8 mouse cellular contexts compared by ENCODE assay signal in the genomic region with DNA sequence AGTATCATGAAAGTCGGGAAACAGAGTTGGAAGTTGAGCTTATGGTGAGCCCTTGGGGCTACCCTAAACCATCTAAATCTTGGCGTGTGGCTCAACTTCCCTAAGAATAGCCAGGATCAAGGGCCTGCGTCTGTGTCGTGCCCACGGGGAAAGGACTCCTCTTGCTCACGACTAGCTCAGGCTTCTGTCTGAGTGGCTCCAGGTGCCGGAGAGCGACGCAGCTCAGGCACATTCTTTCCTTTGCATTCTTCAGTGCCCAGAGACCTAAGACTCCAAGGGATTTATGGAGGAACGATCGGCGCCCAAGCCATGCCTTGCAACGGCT. TPM values are rescaled to one million over a fixed set of nuclear protein-coding genes. Genes with fewer than 3 reads are reported as not detected.
DNase-seq lines count a peak whose midpoint lies in the region; ATAC-seq lines count a peak whose summit lies in the region.

No protein-coding gene starts in this region.

- peak overlapping the region; percentile 82 for H3K4me3 ChIP-seq in erythroblast, embryonic 14.5 days (replicated peaks)
- H3K4me3 ChIP-seq in forebrain, embryonic 16.5 days (replicated peaks; ENCODE audit: low read length): peak overlapping the region; percentile 98
- H3K4me3 ChIP-seq in macrophage (ENCODE audit: inconsistent target): peak overlapping the region; percentile 50

- H3K27ac ChIP-seq in forebrain, embryonic 16.5 days (ENCODE audit: low read length): peak overlapping the region; percentile 98
- peak overlapping the region; percentile 58 for H3K27ac ChIP-seq in macrophage

- peak overlapping the region; percentile 77 for H3K4me2 ChIP-seq in forebrain, embryonic 16.5 days (ENCODE audit: low read length)

- no peak for ATAC-seq in erythroblast, adult 5-6 weeks (replicated peaks; ENCODE audit: low FRiP score, poor library complexity, severe bottlenecking)
- peak; percentile 34 for ATAC-seq in forebrain, embryonic 16.5 days

- peaks cover 13% of the 10 kb centered on the region for H3K4me1 ChIP-seq in erythroblast, embryonic 14.5 days (ENCODE audit: control insufficient read depth)
- H3K4me1 ChIP-seq in forebrain, embryonic 16.5 days (replicated peaks; ENCODE audit: control insufficient read depth, insufficient read depth, low read length): peaks cover 6% of the 10 kb centered on the region; the same call in 1 of the 2 replicates

- peaks cover 26% of the 10 kb centered on the region for H3K27me3 ChIP-seq in erythroblast, embryonic 14.5 days (ENCODE audit: control insufficient read depth)
- H3K27me3 ChIP-seq in forebrain, embryonic 16.5 days (replicated peaks; ENCODE audit: control insufficient read depth, insufficient read depth, low read length): no peaks in the 10 kb centered on the region

- H3K9ac ChIP-seq in forebrain, embryonic 16.5 days (replicated peaks; ENCODE audit: low read depth, low read length): peak overlapping the region; percentile 62

- WGBS in forebrain, embryonic 16.5 days: under 1% methylated on average over 13 of the region's 13 CpGs
- 2% methylated on average over 13 of the region's 13 CpGs for WGBS in macrophage (ENCODE audit: missing documents)

- no peaks in the 10 kb centered on the region for H3K36me3 ChIP-seq in erythroblast, embryonic 14.5 days (ENCODE audit: control insufficient read depth)
- H3K36me3 ChIP-seq in forebrain, embryonic 16.5 days (ENCODE audit: control insufficient read depth, insufficient read depth): no peaks in the 10 kb centered on the region
- no peaks in the 10 kb centered on the region for H3K36me3 ChIP-seq in macrophage (ENCODE audit: inconsistent target)

- H3K79me2 ChIP-seq in macrophage (ENCODE audit: inconsistent target): peaks cover 32% of the 10 kb centered on the region

- peak; percentile 54 for DNase-seq in CD4-positive helper T cell, adult 2 months (ENCODE audit: low read depth, low spot score)
- no peak for DNase-seq in B cell, adult 2 months
- DNase-seq in embryo, embryonic 11 days: no peak
- no peak for DNase-seq in adrenal gland, adult 2 months

- H3K9me3 ChIP-seq in erythroblast, embryonic 14.5 days (ENCODE audit: control insufficient read depth, low read length): no peaks in the 10 kb centered on the region
- H3K9me3 ChIP-seq in forebrain, embryonic 16.5 days (ENCODE audit: control insufficient read depth, low read length): no peaks in the 10 kb centered on the region

RNA-seq across cellular contexts. Expression of a gene that starts 0.7 kb away (rescaled TPM):
- 0.01 and 0.02 TPM in 2 replicates for polyA plus RNA-seq in erythroblast, embryonic 14.5 days (2012)
- 3.8 and 7.1 TPM in 2 replicates for total RNA-seq in erythroblast, adult 5-6 weeks (2015; ENCODE audit: low replicate concordance)
- 4.2 and 6.9 TPM in 2 replicates for total RNA-seq in erythroblast, adult 5-6 weeks (2017; ENCODE audit: low replicate concordance)
- 36.7 and 41.3 TPM in 2 replicates for polyA plus RNA-seq in forebrain, embryonic 16.5 days (2015; fragmentation: Nextera tagmentation; extraction: Ambion mirVana)
- total RNA-seq in macrophage (2018; cell fraction: chromatin; rRNA removed): 10 to 100 TPM; 11.8 to 60.6 (median 32.4) TPM
- 10 to 100 TPM; 12.2 to 25.6 (median 19.7) TPM for total RNA-seq in macrophage (2018; cell fraction: cytosol; rRNA removed)
- total RNA-seq in macrophage (2018; cell fraction: nucleus; rRNA removed): 10 to 100 TPM; 16.0 to 51.2 (median 27.9) TPM
- 11.5 to 14.6 TPM (median 12.3 TPM) in 3 replicates for polyA plus RNA-seq in macrophage (2018)
- total RNA-seq in adrenal gland, adult 2 months (2021): 10 to 100 TPM; 74.5 to 87.3 TPM
- polyA plus RNA-seq in adrenal gland, adult 2 months (2012; rRNA removed): 0.40 and 0.53 TPM in 2 replicates
